Mouse (Mus musculus): ENCODE measurements around the gene Dusp9.

DNA sequence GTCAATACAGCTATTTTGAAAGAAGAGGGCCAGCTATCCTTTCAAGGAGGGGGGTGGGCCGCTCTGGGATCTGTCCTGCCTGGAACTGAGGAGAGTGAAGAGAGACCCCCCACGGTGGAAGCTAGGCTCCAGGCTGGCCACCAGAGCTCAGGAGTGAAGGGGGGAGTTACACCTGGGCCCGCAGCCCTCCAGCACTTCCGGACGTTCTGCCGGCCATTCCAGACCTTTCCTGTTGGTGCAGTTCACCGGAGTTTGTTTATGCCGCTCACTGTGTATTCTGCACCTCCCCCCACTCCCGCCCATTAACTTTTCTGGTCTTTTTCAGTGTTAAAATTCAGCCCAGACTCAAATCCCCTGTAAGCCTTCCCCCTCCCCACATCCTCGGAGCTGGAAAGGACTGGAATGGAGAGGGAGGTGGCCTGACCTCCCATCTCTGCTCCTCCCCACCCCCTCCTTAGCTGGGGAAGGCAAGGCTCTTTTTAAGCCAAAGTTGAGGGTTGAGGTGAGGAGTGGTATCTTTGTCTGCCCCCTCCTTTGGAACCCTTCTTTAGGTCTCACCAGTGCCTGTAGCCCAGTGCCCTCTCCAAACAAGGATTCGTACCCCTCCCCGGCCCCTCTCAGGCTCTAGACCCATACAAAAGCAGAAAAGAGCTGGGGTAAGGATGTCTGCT, 44.6 kb upstream of the Dusp9 start:
- no peak for TF ChIP-seq CTCF (IDR thresholded peaks at IDR 0.05; ENCODE audit: control insufficient read depth, insufficient read depth, low read length)
- no peak for TF ChIP-seq POLR2A (IDR thresholded peaks at IDR 0.05; ENCODE audit: borderline replicate concordance, control insufficient read depth, low read depth, low read length)

Measured in bone marrow, adult 2 months (tissue).